Mouse (Mus musculus) midbrain, embryonic 16.5 days (tissue): Measurements from ENCODE around the gene Kcnip4. TPM values are rescaled to one million over a fixed set of nuclear protein-coding genes. Genes with fewer than 3 reads are reported as not detected.
A peak's percentile ranks its signal among the peaks of the same experiment; 100 is the strongest.

Source experiments
- ATAC-seq: fragments of 200-750 bp; cut with Nextera tagmentation; 2 replicates; pipeline ENCODE4 v1.8.0; 2017; ENCODE audit warnings: moderate TSS enrichment
- H3K27ac ChIP-seq: fragments of 300-500 bp; sonication (generic); 2 replicates; pipeline ENCODE4 v1.5.1; 2014; ENCODE audit warnings: mild to moderate bottlenecking, low read length, mixed read lengths
- H3K27me3 ChIP-seq: fragments of 300-500 bp; sonication (generic); 2 replicates; pipeline ENCODE4 v1.6.1; 2014; ENCODE audit warnings: low read depth, low read length, mixed read lengths; ENCODE audit not compliant: control insufficient read depth, insufficient read depth
- H3K36me3 ChIP-seq: fragments of 300-500 bp; sonication (generic); 2 replicates; pipeline ENCODE4 v1.6.1; 2014; ENCODE audit warnings: mild to moderate bottlenecking, low read length, moderate library complexity, mixed read lengths; ENCODE audit not compliant: control insufficient read depth, insufficient read depth
- H3K4me1 ChIP-seq: fragments of 300-500 bp; sonication (generic); 2 replicates; pipeline ENCODE4 v1.6.1; 2014; ENCODE audit warnings: mild to moderate bottlenecking, low read length, mixed read lengths; ENCODE audit not compliant: control insufficient read depth, insufficient read depth
- H3K4me2 ChIP-seq: fragments of 300-500 bp; sonication (generic); 2 replicates; pipeline ENCODE4 v1.6.1; 2014; ENCODE audit warnings: mild to moderate bottlenecking, low read length, mixed read lengths
- H3K4me3 ChIP-seq: fragments of 300-500 bp; sonication (generic); 2 replicates; pipeline ENCODE4 v1.5.1; 2014; ENCODE audit warnings: low read depth, mild to moderate bottlenecking, low read length, moderate library complexity, mixed read lengths
- H3K9ac ChIP-seq: fragments of 300-500 bp; sonication (generic); 2 replicates; pipeline ENCODE4 v1.6.1; 2014; ENCODE audit warnings: low read depth, low read length, mixed read lengths
- H3K9me3 ChIP-seq: fragments of 300-500 bp; sonication (generic); replicated peaks from 2 replicates; pipeline ENCODE4 v1.6.1; 2014; ENCODE audit warnings: mild to moderate bottlenecking, low read length, mixed read lengths; ENCODE audit not compliant: control insufficient read depth, poor library complexity, severe bottlenecking
- WGBS: fragments of 180-500 bp; shearing (Covaris S2); extraction: QIAGEN DNeasy Blood & Tissue Kit; methylation state at CpG from one replicate; pipeline ENCODE4 v1.1.7; 2014; 5-methylcytosine and 5-hydroxymethylcytosine counted together
- polyA plus RNA-seq: library from polyadenylated mRNA; unstranded; fragments of >200 nt; fragmentation: Nextera tagmentation; extraction: Ambion mirVana; gene quantifications from 2 replicates; pipeline ENCODE4 v1.2.1, GENCODE M21; 2015

Gene Kcnip4
- polyA plus RNA-seq, 1 experiment from 2014 or later = 22.7 TPM

DNA sequence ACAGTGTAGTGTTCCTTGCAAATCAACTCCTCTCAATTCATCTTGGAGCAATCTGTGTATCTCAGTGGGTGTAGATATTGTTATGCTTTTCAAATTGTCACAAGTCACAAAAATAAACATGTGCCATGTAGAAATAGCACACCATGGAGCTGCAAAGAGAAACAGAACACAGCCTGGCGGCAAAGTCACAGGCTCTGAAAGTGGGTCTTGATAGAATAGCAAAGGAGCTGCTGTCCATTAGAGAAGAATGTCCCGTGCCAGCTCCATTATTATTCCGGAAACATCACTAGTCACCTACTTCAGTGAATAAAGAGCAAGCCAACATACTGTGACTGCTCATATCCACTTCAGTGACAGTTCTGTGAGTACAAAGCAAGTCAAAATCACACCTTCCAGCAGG, 232.9 kb downstream of the Kcnip4 start:
- Histone ChIP-seq H3K27me3 (no peaks in the 10 kb centered on the region), H3K36me3 (no peaks in the 10 kb centered on the region), H3K4me2 (no peak overlapping the region), H3K4me3 (no peak overlapping the region), H3K4me1 (no peaks in the 10 kb centered on the region), H3K9me3 (no peaks in the 10 kb centered on the region), H3K9ac (no peak overlapping the region), H3K27ac (no peak overlapping the region)
- 57% methylated on average over 3 of the region's 3 CpGs for WGBS
- ATAC-seq = peak; percentile 56; the same call in 1 of the 2 replicates

GRCm38 (mm10) chr5:49285455-49286135, 239.1 kb downstream of the Kcnip4 start:
- H3K4me2 ChIP-seq = peak overlapping the region; percentile 80
- ATAC-seq = peak; percentile 77
- WGBS = 8% methylated on average over 12 of the region's 12 CpGs
- no peaks in the 10 kb centered on the region for H3K27me3 ChIP-seq
- H3K36me3 ChIP-seq = no peaks in the 10 kb centered on the region
- H3K4me1 ChIP-seq = peaks cover 15% of the 10 kb centered on the region
- peak overlapping the region; percentile 40 for H3K4me3 ChIP-seq
- H3K9ac ChIP-seq = peak overlapping the region; percentile 67
- H3K9me3 ChIP-seq = no peaks in the 10 kb centered on the region
- peak overlapping the region; percentile 33 for H3K27ac ChIP-seq

GRCm38 (mm10) chr5:49284776-49285175, 239.9 kb downstream of the Kcnip4 start:
- H3K9ac ChIP-seq = peak overlapping the region; percentile 67
- H3K27ac ChIP-seq = peak overlapping the region; percentile 33
- peak overlapping the region; percentile 80 for H3K4me2 ChIP-seq
- ATAC-seq = peak; percentile 77; the same call in 1 of the 2 replicates
- H3K9me3 ChIP-seq = no peaks in the 10 kb centered on the region
- H3K36me3 ChIP-seq = no peaks in the 10 kb centered on the region
- 9% methylated on average over 6 of the region's 6 CpGs for WGBS
- H3K27me3 ChIP-seq = no peaks in the 10 kb centered on the region
- peaks cover 15% of the 10 kb centered on the region for H3K4me1 ChIP-seq
- peak overlapping the region; percentile 40 for H3K4me3 ChIP-seq

DNA sequence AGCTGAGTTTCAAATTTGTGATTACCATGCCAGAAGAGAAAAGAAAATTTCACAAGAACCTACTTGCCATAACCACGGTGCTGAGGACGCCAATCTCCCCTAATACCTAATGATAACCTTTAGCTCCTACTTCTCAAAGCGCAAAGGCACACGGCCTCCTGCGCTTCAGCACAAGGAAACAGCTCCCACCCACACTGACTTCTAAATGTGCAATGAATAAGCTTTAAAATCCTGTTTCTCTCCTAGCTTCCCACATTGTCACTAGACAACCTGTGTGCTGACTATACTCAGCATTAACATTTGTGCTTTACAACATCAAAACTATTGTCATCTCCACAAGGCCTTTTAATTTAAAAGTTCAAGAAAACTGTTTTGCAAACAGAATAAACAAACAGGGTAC, 241.3 kb downstream of the Kcnip4 start:
- no peak for ATAC-seq
- Histone ChIP-seq H3K9ac (no peak overlapping the region), H3K27ac (no peak overlapping the region), H3K4me1 (peaks cover 15% of the 10 kb centered on the region), H3K36me3 (no peaks in the 10 kb centered on the region), H3K4me3 (no peak overlapping the region), H3K9me3 (no peaks in the 10 kb centered on the region), H3K27me3 (no peaks in the 10 kb centered on the region), H3K4me2 (no peak overlapping the region; the same call in 1 of the 2 replicates)
- 31% methylated on average over 5 of the region's 5 CpGs for WGBS

GRCm38 (mm10) chr5:49271864-49272263, 252.8 kb downstream of the Kcnip4 start:
- Histone ChIP-seq H3K27me3 (no peaks in the 10 kb centered on the region), H3K4me1 (no peaks in the 10 kb centered on the region), H3K4me2 (no peak overlapping the region), H3K27ac (no peak overlapping the region), H3K4me3 (no peak overlapping the region), H3K9me3 (no peaks in the 10 kb centered on the region), H3K36me3 (no peaks in the 10 kb centered on the region), H3K9ac (no peak overlapping the region)
- ATAC-seq = no peak

DNA sequence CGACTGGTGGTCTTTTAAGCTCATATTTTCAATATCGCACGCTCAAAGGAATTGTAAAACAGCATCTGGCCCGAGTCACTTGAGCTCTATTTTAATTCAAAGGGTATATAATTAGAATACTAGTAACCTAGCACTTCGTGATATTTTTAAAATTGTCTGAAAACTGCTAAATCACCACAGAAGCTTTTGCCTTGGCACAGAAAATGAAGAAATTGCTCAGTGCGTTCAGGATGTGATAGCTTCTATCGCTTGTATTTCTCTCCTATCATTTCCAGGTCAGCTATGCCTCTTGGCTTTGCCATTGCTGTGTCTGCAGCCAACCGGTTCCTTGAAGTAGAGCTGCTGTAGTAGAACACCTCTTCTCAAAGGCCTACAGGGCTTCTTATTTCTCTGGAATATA, 255.9 kb downstream of the Kcnip4 start:
- H3K4me1 ChIP-seq = no peaks in the 10 kb centered on the region
- no peaks in the 10 kb centered on the region for H3K27me3 ChIP-seq
- H3K36me3 ChIP-seq = no peaks in the 10 kb centered on the region
- H3K27ac ChIP-seq = no peak overlapping the region
- no peak overlapping the region for H3K4me2 ChIP-seq
- no peaks in the 10 kb centered on the region for H3K9me3 ChIP-seq
- WGBS = 89% methylated on average over 8 of the region's 8 CpGs
- ATAC-seq = no peak
- no peak overlapping the region for H3K9ac ChIP-seq
- no peak overlapping the region for H3K4me3 ChIP-seq

- no peak overlapping the region for H3K27ac ChIP-seq
- H3K4me3 ChIP-seq = no peak overlapping the region
- H3K4me1 ChIP-seq = no peaks in the 10 kb centered on the region
- no peak for ATAC-seq
- 89% methylated on average over 4 of the region's 4 CpGs for WGBS
- H3K36me3 ChIP-seq = no peaks in the 10 kb centered on the region
- no peak overlapping the region for H3K4me2 ChIP-seq
- no peaks in the 10 kb centered on the region for H3K27me3 ChIP-seq
- H3K9ac ChIP-seq = no peak overlapping the region
- H3K9me3 ChIP-seq = no peaks in the 10 kb centered on the region
Measured at GRCm38 (mm10) chr5:49259356-49259755, 265.4 kb downstream of the Kcnip4 start.

DNA sequence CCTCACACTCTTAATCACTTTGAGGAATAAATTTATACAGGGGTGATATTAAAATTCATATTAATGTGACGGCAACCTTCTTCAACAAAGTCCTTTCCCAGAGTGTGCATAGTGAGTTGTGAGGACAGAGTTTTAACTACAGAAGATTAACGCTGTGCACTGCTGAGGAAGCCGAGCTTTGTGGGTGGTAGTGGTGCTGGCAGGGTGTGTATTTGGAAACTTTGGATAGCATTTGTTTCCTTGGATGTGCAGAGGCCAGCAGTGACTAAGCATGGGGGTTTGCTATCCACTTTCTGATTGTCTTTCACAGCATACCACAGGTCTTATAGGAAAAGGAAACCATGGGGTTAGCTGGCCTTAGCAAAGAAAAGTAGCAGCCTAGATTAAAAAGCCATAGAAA, 267.9 kb downstream of the Kcnip4 start:
- H3K4me1 ChIP-seq = no peaks in the 10 kb centered on the region
- 60% methylated on average over 3 of the region's 3 CpGs for WGBS
- ATAC-seq = no peak

DNA sequence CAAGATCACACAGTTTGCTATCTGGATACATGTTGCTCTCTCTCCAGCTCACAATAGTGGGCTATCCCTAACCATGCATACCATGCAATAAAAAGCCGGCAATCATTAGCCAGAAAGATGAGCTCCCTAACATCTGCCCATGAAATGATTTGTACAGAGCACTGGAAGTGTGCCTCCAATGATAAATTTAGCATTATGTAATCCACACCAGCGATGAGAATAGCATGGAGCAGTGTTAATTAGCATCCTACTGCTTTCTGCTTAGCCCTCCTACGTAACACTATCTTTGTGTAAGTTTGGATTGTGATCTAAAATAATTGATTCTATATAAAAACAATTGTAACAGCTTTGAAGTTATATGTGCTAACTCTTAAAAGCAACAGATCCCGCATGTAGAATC, 268.7 kb downstream of the Kcnip4 start:
- WGBS = 73% methylated on average over 4 of the region's 4 CpGs
- H3K27me3 ChIP-seq = no peaks in the 10 kb centered on the region
- no peaks in the 10 kb centered on the region for H3K36me3 ChIP-seq
- no peak overlapping the region for H3K4me2 ChIP-seq
- H3K4me3 ChIP-seq = no peak overlapping the region
- H3K9ac ChIP-seq = no peak overlapping the region
- no peak for ATAC-seq
- no peaks in the 10 kb centered on the region for H3K9me3 ChIP-seq
- H3K4me1 ChIP-seq = no peaks in the 10 kb centered on the region
- H3K27ac ChIP-seq = no peak overlapping the region

More for the DNA sequence above, 267.9 kb downstream of the Kcnip4 start:
- no peaks in the 10 kb centered on the region for H3K9me3 ChIP-seq
- no peaks in the 10 kb centered on the region for H3K27me3 ChIP-seq
- no peak overlapping the region for H3K4me2 ChIP-seq
- no peaks in the 10 kb centered on the region for H3K36me3 ChIP-seq
- H3K27ac ChIP-seq = no peak overlapping the region
- H3K4me3 ChIP-seq = no peak overlapping the region
- no peak overlapping the region for H3K9ac ChIP-seq
